Mouse (Mus musculus): ENCODE measurements around the gene Gm10721. TPM values are rescaled to one million over a fixed set of nuclear protein-coding genes. Genes with fewer than 3 reads are reported as not detected.
"Not testable (repeated sequence)": the region's sequence is repeated elsewhere in the genome, so short reads cannot be mapped to it uniquely, and the experiment has no call there.

Gm10721 gene
- polyA plus RNA-seq, 1 experiment from 2014 or later, result not detected

DNA sequence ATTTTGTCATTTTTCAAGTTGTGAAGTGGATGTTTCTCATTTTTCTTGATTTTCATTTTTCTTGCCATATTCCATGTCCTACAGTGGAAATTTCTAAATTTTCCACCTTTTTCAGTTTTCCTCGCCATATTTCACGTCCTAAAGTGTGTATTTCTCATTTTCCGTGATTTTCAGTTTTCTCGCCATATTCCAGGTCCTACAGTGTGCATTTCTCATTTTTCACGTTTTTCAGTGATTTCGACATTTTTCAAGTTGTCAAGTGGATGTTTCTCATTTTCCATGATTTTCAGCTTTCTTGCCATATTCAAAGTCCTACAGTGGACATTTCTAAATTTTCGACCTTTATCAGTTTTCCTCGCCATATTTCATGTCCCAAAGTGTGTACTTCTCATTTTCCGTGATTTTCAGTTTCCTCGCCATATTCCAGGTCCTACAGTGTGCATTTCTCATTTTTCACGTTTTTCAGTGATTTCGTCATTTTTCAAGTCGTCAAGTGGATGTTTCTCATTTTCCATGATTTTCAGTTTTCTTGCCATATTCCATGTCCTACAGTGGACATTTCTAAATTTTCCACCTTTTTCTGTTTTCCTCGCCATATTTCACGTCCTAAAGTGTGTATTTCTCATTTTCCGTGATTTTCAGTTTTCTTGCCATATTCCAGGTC lies 11.2 kb downstream of the Gm10721 start:
- H3K4me2 ChIP-seq (replicated peaks); H3K36me3 ChIP-seq (replicated peaks; ENCODE audit: control insufficient read depth, insufficient read depth); H3K4me3 ChIP-seq (replicated peaks; ENCODE audit: low read length); H3K4me1 ChIP-seq (replicated peaks; ENCODE audit: control insufficient read depth, insufficient read depth, low read length); H3K9me3 ChIP-seq (ENCODE audit: control insufficient read depth, low read length); DNase-seq (ENCODE audit: low spot score); H3K27me3 ChIP-seq (ENCODE audit: control insufficient read depth, insufficient read depth, low read length); H3K9ac ChIP-seq; ATAC-seq (ENCODE audit: low FRiP score); H3K27ac ChIP-seq: not testable (repeated sequence)
- 76% methylated on average over 15 of the region's 16 CpGs for WGBS

DNA sequence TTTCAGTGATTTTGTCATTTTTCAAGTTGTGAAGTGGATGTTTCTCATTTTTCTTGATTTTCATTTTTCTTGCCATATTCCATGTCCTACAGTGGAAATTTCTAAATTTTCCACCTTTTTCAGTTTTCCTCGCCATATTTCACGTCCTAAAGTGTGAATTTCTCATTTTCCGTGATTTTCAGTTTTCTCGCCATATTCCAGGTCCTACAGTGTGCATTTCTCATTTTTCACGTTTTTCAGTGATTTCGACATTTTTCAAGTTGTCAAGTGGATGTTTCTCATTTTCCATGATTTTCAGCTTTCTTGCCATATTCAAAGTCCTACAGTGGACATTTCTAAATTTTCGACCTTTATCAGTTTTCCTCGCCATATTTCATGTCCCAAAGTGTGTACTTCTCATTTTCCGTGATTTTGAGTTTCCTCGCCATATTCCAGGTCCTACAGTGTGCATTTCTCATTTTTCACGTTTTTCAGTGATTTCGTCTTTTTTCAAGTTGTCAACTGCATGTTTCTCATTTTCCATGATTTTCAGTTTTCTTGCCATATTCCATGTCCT lies 12.1 kb downstream of the Gm10721 start, which contains the start of gene Gm10717:
Gene Gm10717, plus strand, starts transcription at position 506 of the 556 bp plus-strand sequence.
- not testable (repeated sequence) for DNase-seq (ENCODE audit: low spot score); H3K4me3 ChIP-seq (replicated peaks; ENCODE audit: low read length); H3K9ac ChIP-seq; H3K27ac ChIP-seq; H3K4me2 ChIP-seq (replicated peaks); H3K4me1 ChIP-seq (replicated peaks; ENCODE audit: control insufficient read depth, insufficient read depth, low read length); H3K36me3 ChIP-seq (replicated peaks; ENCODE audit: control insufficient read depth, insufficient read depth); ATAC-seq (ENCODE audit: low FRiP score); H3K9me3 ChIP-seq (ENCODE audit: control insufficient read depth, low read length); H3K27me3 ChIP-seq (ENCODE audit: control insufficient read depth, insufficient read depth, low read length)
- WGBS, result 72% methylated on average over 12 of the region's 12 CpGs

DNA sequence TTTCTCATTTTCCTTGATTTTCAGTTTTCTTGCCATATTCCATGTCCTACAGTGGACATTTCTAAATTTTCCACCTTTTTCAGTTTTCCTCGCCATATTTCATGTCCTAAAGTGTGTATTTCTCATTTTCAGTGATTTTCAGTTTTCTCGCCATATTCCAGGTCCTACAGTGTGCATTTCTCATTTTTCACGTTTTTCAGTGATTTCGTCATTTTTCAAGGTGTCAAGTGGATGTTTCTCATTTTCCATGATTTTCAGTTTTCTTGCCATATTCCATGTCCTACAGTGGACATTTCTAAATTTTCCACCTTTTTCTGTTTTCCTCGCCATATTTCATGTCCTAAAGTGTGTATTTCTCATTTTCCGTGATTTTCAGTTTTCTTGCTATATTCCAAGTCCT lies 12.7 kb downstream of the Gm10721 start:
- not testable (repeated sequence) for H3K27ac ChIP-seq; H3K4me2 ChIP-seq (replicated peaks); ATAC-seq (ENCODE audit: low FRiP score); H3K27me3 ChIP-seq (ENCODE audit: control insufficient read depth, insufficient read depth, low read length); H3K4me3 ChIP-seq (replicated peaks; ENCODE audit: low read length); H3K9ac ChIP-seq; H3K4me1 ChIP-seq (replicated peaks; ENCODE audit: control insufficient read depth, insufficient read depth, low read length); H3K9me3 ChIP-seq (ENCODE audit: control insufficient read depth, low read length); DNase-seq (ENCODE audit: low spot score); H3K36me3 ChIP-seq (replicated peaks; ENCODE audit: control insufficient read depth, insufficient read depth)
- 65% methylated on average over 4 of the region's 6 CpGs for WGBS

DNA sequence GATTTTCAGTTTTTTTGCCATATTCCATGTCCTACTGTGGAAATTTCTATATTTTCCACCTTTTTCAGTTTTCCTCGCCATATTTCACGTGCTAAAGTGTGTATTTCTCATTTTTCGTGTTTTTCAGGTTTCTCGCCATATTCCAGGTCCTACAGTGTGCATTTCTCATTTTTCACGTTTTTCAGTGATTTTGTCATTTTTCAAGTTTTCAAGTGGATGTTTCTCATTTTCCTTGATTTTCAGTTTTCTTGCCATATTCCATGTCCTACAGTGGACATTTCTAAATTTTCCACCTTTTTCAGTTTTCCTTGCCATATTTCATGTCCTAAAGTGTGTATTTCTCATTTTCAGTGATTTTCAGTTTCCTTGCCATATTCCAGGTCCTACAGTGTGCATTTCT lies 13.2 kb downstream of the Gm10721 start:
- not testable (repeated sequence) for H3K4me2 ChIP-seq (replicated peaks); H3K27me3 ChIP-seq (ENCODE audit: control insufficient read depth, insufficient read depth, low read length); H3K9ac ChIP-seq; H3K27ac ChIP-seq; DNase-seq (ENCODE audit: low spot score); ATAC-seq (ENCODE audit: low FRiP score); H3K4me3 ChIP-seq (replicated peaks; ENCODE audit: low read length); H3K9me3 ChIP-seq (ENCODE audit: control insufficient read depth, low read length); H3K36me3 ChIP-seq (replicated peaks; ENCODE audit: control insufficient read depth, insufficient read depth); H3K4me1 ChIP-seq (replicated peaks; ENCODE audit: control insufficient read depth, insufficient read depth, low read length)
- 76% methylated on average over 5 of the region's 5 CpGs for WGBS

DNA sequence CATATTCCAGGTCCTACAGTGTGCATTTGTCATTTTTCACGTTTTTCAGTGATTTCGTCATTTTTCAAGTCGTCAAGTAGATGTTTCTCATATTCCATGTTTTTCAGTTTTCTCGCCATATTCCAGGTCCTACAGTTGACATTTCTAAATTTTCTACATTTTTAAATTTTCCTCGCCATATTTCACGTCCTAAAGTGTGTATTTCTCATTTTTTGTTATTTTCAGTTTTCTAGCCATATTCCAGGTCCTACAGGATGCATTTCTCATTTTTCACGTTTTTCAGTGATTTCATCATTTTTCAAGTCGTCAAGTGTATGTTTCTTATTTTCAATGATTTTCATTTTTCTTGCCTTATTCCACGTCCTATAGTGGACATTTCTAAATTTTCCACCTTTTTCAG lies 13.8 kb downstream of the Gm10721 start:
- 72% methylated on average over 9 of the region's 9 CpGs for WGBS
- H3K27me3 ChIP-seq (ENCODE audit: control insufficient read depth, insufficient read depth, low read length); H3K36me3 ChIP-seq (replicated peaks; ENCODE audit: control insufficient read depth, insufficient read depth); H3K4me2 ChIP-seq (replicated peaks); H3K9ac ChIP-seq; DNase-seq (ENCODE audit: low spot score); H3K27ac ChIP-seq; H3K4me3 ChIP-seq (replicated peaks; ENCODE audit: low read length); H3K9me3 ChIP-seq (ENCODE audit: control insufficient read depth, low read length); ATAC-seq (ENCODE audit: low FRiP score); H3K4me1 ChIP-seq (replicated peaks; ENCODE audit: control insufficient read depth, insufficient read depth, low read length): not testable (repeated sequence)

DNA sequence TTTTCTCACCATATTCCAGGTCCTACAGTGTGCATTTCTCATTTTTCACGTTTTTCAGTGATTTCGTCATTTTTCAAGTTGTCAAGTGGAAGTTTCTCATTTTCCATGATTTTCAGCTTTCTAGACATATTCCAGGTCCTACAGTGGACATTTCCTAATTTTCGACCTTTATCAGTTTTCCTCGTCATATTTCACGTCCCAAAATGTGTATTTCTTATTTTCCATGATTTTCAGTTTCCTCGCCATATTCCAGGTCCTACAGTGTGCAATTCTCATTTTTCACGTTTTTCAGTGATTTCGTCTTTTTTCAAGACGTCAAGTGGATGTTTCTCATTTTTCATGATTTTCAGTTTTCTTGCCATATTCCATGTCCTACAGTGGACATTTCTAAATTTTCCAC lies 14.3 kb downstream of the Gm10721 start:
- H3K4me2 ChIP-seq (replicated peaks); ATAC-seq (ENCODE audit: low FRiP score); H3K36me3 ChIP-seq (replicated peaks; ENCODE audit: control insufficient read depth, insufficient read depth); H3K4me1 ChIP-seq (replicated peaks; ENCODE audit: control insufficient read depth, insufficient read depth, low read length); H3K4me3 ChIP-seq (replicated peaks; ENCODE audit: low read length); H3K9me3 ChIP-seq (ENCODE audit: control insufficient read depth, low read length); H3K9ac ChIP-seq; H3K27me3 ChIP-seq (ENCODE audit: control insufficient read depth, insufficient read depth, low read length); H3K27ac ChIP-seq: not testable (repeated sequence)
- WGBS, result 75% methylated on average over 9 of the region's 9 CpGs
- DNase-seq (ENCODE audit: low spot score), result peak; percentile 66

DNA sequence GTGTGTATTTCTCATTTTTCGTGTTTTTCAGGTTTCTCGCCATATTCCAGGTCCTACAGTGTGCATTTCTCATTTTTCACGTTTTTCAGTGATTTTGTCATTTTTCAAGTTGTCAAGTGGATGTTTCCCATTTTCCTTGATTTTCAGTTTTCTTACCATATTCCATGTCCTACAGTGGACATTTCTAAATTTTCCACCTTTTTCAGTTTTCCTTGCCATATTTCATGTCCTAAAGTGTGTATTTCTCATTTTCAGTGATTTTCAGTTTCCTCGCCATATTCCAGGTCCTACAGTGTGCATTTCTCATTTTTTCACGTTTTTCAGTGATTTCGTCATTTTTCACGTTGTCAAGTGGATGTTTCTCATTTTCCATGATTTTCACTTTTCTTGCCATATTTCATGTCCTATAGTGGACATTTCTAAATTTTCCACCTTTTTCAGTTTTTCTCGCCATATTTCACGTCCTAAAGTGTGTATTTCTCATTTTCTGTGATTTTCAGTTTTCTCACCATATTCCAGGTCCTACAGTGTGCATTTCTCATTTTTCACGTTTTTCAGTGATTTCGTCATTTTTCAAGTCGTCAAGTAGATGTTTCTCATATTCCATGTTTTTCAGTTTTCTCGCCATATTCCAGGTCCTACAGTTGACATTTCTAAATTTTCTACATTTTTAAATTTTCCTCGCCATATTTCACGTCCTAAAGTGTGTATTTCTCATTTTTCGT lies 16.5 kb downstream of the Gm10721 start:
- not testable (repeated sequence) for ATAC-seq (ENCODE audit: low FRiP score); H3K9ac ChIP-seq; H3K27me3 ChIP-seq (ENCODE audit: control insufficient read depth, insufficient read depth, low read length); H3K9me3 ChIP-seq (ENCODE audit: control insufficient read depth, low read length); H3K4me3 ChIP-seq (replicated peaks; ENCODE audit: low read length); DNase-seq (ENCODE audit: low spot score); H3K36me3 ChIP-seq (replicated peaks; ENCODE audit: control insufficient read depth, insufficient read depth); H3K4me2 ChIP-seq (replicated peaks); H3K4me1 ChIP-seq (replicated peaks; ENCODE audit: control insufficient read depth, insufficient read depth, low read length); H3K27ac ChIP-seq
- WGBS, result 70% methylated on average over 12 of the region's 16 CpGs

DNA sequence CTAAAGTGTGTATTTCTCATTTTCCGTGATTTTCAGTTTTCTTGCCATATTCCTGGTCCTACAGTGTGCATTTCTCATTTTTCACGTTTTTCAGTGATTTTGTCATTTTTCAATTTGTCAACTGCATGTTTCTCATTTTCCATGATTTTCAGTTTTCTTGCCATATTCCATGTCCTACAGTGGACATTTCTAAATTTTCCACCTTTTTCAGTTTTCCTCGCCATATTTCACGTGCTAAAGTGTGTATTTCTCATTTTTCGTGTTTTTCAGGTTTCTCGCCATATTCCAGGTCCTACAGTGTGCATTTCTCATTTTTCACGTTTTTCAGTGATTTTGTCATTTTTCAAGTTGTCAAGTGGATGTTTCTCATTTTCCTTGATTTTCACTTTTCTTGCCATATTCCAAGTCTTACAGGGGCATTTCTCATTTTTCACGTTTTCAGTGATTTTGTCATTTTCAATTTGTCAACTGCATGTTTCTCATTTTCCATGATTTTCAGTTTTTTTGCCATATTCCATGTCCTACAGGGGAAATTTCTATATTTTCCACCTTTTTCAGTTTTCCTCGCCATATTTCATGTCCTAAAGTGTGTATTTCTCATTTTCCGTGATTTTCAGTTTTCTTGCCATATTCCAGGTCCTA lies 17.9 kb downstream of the Gm10721 start:
- H3K4me2 ChIP-seq (replicated peaks); H3K27me3 ChIP-seq (ENCODE audit: control insufficient read depth, insufficient read depth, low read length); H3K36me3 ChIP-seq (replicated peaks; ENCODE audit: control insufficient read depth, insufficient read depth); H3K27ac ChIP-seq; H3K9me3 ChIP-seq (ENCODE audit: control insufficient read depth, low read length); H3K4me1 ChIP-seq (replicated peaks; ENCODE audit: control insufficient read depth, insufficient read depth, low read length); H3K9ac ChIP-seq; H3K4me3 ChIP-seq (replicated peaks; ENCODE audit: low read length): not testable (repeated sequence)
- DNase-seq (ENCODE audit: low spot score) (peak; percentile 92), ATAC-seq (ENCODE audit: low FRiP score) (peak; percentile 38; the same call in 1 of the 2 replicates)
- WGBS, result 66% methylated on average over 2 of the region's 10 CpGs

DNA sequence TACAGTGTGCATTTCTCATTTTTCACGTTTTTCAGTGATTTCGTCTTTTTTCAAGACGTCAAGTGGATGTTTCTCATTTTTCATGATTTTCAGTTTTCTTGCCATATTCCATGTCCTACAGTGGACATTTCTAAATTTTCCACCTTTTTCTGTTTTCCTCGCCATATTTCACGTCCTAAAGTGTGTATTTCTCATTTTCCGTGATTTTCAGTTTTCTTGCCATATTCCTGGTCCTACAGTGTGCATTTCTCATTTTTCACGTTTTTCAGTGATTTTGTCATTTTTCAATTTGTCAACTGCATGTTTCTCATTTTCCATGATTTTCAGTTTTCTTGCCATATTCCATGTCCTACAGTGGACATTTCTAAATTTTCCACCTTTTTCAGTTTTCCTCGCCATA lies 21.4 kb downstream of the Gm10721 start, which contains the start of gene Gm17535:
Gene Gm17535, plus strand, starts transcription at position 301 of the 400 bp plus-strand sequence.
- no CpG with 5 or more reads among the region's 8 CpGs for WGBS
- not testable (repeated sequence) for H3K4me3 ChIP-seq (replicated peaks; ENCODE audit: low read length)

More for the DNA sequence above, 21.4 kb downstream of the Gm10721 start, which contains the start of gene Gm17535:
- not testable (repeated sequence) for H3K9me3 ChIP-seq (ENCODE audit: control insufficient read depth, low read length); H3K27ac ChIP-seq; DNase-seq (ENCODE audit: low spot score); H3K9ac ChIP-seq; H3K4me2 ChIP-seq (replicated peaks); H3K4me1 ChIP-seq (replicated peaks; ENCODE audit: control insufficient read depth, insufficient read depth, low read length); H3K36me3 ChIP-seq (replicated peaks; ENCODE audit: control insufficient read depth, insufficient read depth); H3K27me3 ChIP-seq (ENCODE audit: control insufficient read depth, insufficient read depth, low read length); ATAC-seq (ENCODE audit: low FRiP score)
